Mouse (Mus musculus) B cell, adult 2 months (primary cell): ENCODE measurements around the gene Paqr8.

Experiments
- DNase-seq, 2 experiments: peaks; one replicate each; pipeline ENCODE4 v3.0.0; 2022

Paqr8 gene

DNA sequence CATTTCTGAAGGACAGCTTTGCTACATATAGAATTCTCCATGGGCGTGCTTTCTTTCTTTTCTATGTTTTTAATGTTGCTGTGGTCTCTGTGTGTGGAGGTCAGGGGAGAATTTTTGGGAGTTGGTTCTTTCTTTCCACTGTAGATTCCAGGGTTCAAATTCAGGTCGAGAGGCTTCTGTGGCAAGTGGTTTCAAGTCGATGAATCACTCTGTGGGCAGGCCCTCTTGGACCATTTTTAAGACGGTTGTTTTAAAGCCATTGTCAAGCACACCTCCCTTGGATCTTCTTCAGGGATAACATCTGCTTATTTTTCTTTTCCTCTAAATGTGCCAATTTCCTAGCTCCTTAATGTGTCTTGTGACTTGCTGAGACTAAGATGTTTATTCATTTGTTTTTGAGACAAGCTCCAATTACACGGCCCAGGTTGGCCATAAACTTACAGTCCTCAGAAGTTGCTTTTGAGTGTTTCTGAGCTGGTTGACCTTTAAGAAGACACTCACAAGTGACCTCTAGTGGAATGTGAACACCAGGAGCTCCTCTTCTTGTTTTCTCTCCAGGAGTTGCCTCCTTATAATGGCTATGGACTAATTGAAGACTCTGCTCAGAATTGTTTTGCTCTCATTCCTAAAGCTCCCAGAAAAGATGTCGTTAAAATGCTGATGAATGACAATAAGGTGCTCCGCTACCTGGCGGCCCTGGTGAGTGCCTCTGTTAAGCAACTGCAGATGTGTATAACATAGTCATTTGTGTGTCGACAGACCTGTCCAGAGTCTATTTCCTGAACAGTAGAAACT lies 84.1 kb downstream of the Paqr8 start:
- DNase-seq: no peak

DNA sequence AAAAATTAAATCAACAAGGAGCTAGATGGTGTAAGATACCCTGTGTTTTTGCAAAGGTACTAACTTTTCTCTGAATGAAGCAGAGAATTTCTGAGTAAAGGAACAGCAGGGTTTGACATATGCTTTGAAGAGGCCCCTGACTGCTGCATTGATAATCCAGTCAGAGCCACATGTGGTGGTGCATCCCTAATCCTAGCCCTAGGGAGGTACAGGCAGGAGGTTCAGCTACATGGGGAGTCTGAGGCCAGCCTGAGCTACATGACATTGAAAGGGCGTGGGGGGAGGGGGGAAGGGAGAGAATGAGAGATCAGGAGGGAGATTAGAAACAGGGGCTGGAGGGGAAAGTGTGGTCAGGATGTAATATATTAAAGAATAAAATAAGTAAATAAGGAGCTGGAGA lies 90.1 kb downstream of the Paqr8 start:
- DNase-seq: no peak

- DNase-seq: no peak
These were observed 91.4 kb downstream of the Paqr8 start for GRCm38 (mm10) chr1:20981764-20982163.

- no peak for DNase-seq
These were observed 93.7 kb downstream of the Paqr8 start for GRCm38 (mm10) chr1:20984103-20984502.

DNA sequence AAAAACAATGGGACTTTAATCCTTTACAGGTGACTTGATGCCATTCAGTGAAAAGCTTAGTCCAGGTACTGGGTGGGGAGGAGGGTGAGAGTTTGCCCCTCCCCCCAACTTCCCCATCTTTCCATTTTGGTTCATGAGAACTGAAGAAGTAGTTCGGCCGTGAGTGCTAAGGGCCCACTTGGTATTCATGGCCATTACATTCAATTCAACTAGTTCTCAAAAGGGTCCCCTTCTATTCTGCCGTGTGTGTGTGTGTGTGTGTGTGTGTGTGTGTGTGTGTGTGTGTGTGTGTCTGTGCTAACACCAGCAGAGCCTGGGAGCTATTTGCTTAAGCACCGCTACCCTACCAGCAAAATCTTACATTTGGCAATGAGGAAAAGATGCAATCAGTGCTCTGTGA lies 94.2 kb downstream of the Paqr8 start:
- no peak for DNase-seq

- DNase-seq: peak in 1 of 2 experiments; percentile 10
These were observed 96.1 kb downstream of the Paqr8 start for GRCm38 (mm10) chr1:20986378-20987056.
